Mouse (Mus musculus): Measurements from ENCODE around the gene Pcnt.

- TF ChIP-seq POLR2A (IDR thresholded peaks at IDR 0.05; ENCODE audit: borderline replicate concordance, extremely low read depth, low read depth, low read length) (peak; percentile 9; the same call in 1 of the 2 replicates), CTCF (IDR thresholded peaks at IDR 0.05; ENCODE audit: insufficient read depth, low read length) (no peak)
Observed at GRCm38 (mm10) chr10:76461255-76461654, 18.7 kb upstream of the Pcnt start.

Measured in lung, adult 2 months (tissue).